Mouse (Mus musculus): ENCODE measurements around the gene Ogn.

DNA sequence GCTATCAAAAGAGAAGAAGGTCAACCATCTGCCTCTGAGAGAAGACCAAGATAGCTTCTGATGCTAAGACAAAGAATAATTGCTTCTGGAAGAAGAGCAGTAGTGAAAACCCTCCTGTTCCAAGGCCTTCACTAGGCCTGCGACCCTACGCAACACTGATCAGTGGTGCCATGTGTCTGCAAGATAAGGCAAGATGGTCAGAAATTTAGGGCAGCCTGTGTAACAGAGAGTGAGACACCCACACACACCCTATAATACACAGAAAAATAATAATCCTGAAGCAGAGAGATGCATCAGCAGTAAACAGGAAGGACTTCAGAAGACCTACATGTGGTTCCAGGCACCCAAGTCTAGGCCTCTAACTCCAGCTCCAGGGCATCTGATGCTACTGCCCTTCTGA is 32.1 kb downstream of the Ogn start:
- TF ChIP-seq POLR2A (IDR thresholded peaks at IDR 0.05; ENCODE audit: insufficient read depth, low read depth, low read length), result no peak
- TF ChIP-seq CTCF (IDR thresholded peaks at IDR 0.05), result no peak

All from heart, adult 2 months (tissue).